Mouse (Mus musculus) c-Kit-positive CD71-positive TER-119-negative erythroid progenitor cells, embryonic 14.5 days (primary cell): ENCODE data around the gene Gm3448.
"Not testable (repeated sequence)": the region's sequence is repeated elsewhere in the genome, so short reads cannot be mapped to it uniquely, and the experiment has no call there.

ENCODE experiments used
- DNase-seq: peaks from one replicate; pipeline ENCODE4 v3.0.0-alpha.2; 2013; ENCODE audit warnings: low read depth

The Gm3448 gene

GRCm38 (mm10) chr17:15031414-15031813 is 9.9 kb downstream of the Gm3448 start:
- DNase-seq: not testable (repeated sequence)

- DNase-seq: not testable (repeated sequence)
These were observed 15.8 kb downstream of the Gm3448 start for GRCm38 (mm10) chr17:15025513-15025912.

GRCm38 (mm10) chr17:15024502-15025193 is 16.7 kb downstream of the Gm3448 start:
- not testable (repeated sequence) for DNase-seq

GRCm38 (mm10) chr17:15023878-15024492 is 17.4 kb downstream of the Gm3448 start:
- not testable (repeated sequence) for DNase-seq

GRCm38 (mm10) chr17:15021503-15022220 is 19.7 kb downstream of the Gm3448 start:
- DNase-seq: not testable (repeated sequence)

- not testable (repeated sequence) for DNase-seq
These were observed 31.5 kb downstream of the Gm3448 start, which contains the start of gene Gm3435 for GRCm38 (mm10) chr17:15009706-15010413. Gene Gm3435 (plus strand): TSS chr17:15010176.

GRCm38 (mm10) chr17:15009088-15009487 is 32.2 kb downstream of the Gm3448 start:
- DNase-seq: not testable (repeated sequence)

GRCm38 (mm10) chr17:15000047-15000446 is 41.3 kb downstream of the Gm3448 start:
- DNase-seq: not testable (repeated sequence)

- not testable (repeated sequence) for DNase-seq
These were observed 47.2 kb downstream of the Gm3448 start for GRCm38 (mm10) chr17:14994140-14994539.

- DNase-seq: not testable (repeated sequence)
These were observed 48.1 kb downstream of the Gm3448 start for GRCm38 (mm10) chr17:14993139-14993832.

- not testable (repeated sequence) for DNase-seq
These were observed 48.7 kb downstream of the Gm3448 start for GRCm38 (mm10) chr17:14992522-14993138.

GRCm38 (mm10) chr17:14990116-14990702 is 51.1 kb downstream of the Gm3448 start:
- DNase-seq: not testable (repeated sequence)

- not testable (repeated sequence) for DNase-seq
These were observed 62.8 kb downstream of the Gm3448 start, which contains the start of the genes 9030025P20Rik and Gm3417 for GRCm38 (mm10) chr17:14978362-14979038. Gene 9030025P20Rik (plus strand): TSS chr17:14978468. Gene Gm3417 (minus strand): TSS chr17:14978790.

- not testable (repeated sequence) for DNase-seq
These were observed 63.5 kb downstream of the Gm3448 start for GRCm38 (mm10) chr17:14977718-14978361.

- not testable (repeated sequence) for DNase-seq
These were observed 72.9 kb downstream of the Gm3448 start for GRCm38 (mm10) chr17:14968373-14968913.

GRCm38 (mm10) chr17:14961557-14962154 is 79.7 kb downstream of the Gm3448 start:
- not testable (repeated sequence) for DNase-seq

GRCm38 (mm10) chr17:14960951-14961556 is 80.3 kb downstream of the Gm3448 start, which contains the start of gene Phf10:
Gene Phf10 (minus strand): TSS chr17:14961273.
- DNase-seq: not testable (repeated sequence)

- no peak for DNase-seq
These were observed 80.8 kb downstream of the Gm3448 start for GRCm38 (mm10) chr17:14960520-14960919.
